Mouse (Mus musculus): ENCODE measurements around the gene Gprc5c. TPM values are rescaled to one million over a fixed set of nuclear protein-coding genes. Genes with fewer than 3 reads are reported as not detected.

Gene Gprc5c
- polyA plus RNA-seq, 1 experiment from 2014 or later, result 33.2 TPM

- H3K27ac ChIP-seq (ENCODE audit: low read length), result no peak overlapping the region
- H3K4me1 ChIP-seq (replicated peaks; ENCODE audit: control insufficient read depth, insufficient read depth, low read length), result peaks cover 4% of the 10 kb centered on the region
- no peak for ATAC-seq (ENCODE audit: low read depth)
- H3K27me3 ChIP-seq (ENCODE audit: control insufficient read depth, insufficient read depth, low read depth, low read length), result no peaks in the 10 kb centered on the region
- H3K36me3 ChIP-seq (ENCODE audit: control insufficient read depth, insufficient read depth, low read length), result peaks cover 6% of the 10 kb centered on the region; the same call in 1 of the 2 replicates
- 47% methylated on average over 2 of the region's 2 CpGs for WGBS
- H3K4me3 ChIP-seq (ENCODE audit: low read length), result no peak overlapping the region
- no peak overlapping the region for H3K4me2 ChIP-seq (ENCODE audit: low read depth, low read length)
- no peak overlapping the region for H3K9ac ChIP-seq (ENCODE audit: low read length)
- no peaks in the 10 kb centered on the region for H3K9me3 ChIP-seq (ENCODE audit: control insufficient read depth, low read length)
Observed at GRCm38 (mm10) chr11:114861057-114861456, 10.1 kb downstream of the Gprc5c start.

GRCm38 (mm10) chr11:114862687-114863086, 11.7 kb downstream of the Gprc5c start:
- Histone ChIP-seq H3K4me2 (ENCODE audit: low read depth, low read length) (no peak overlapping the region), H3K4me1 (replicated peaks; ENCODE audit: control insufficient read depth, insufficient read depth, low read length) (peaks cover 21% of the 10 kb centered on the region), H3K27me3 (ENCODE audit: control insufficient read depth, insufficient read depth, low read depth, low read length) (no peaks in the 10 kb centered on the region), H3K36me3 (ENCODE audit: control insufficient read depth, insufficient read depth, low read length) (peaks cover 6% of the 10 kb centered on the region; the same call in 1 of the 2 replicates), H3K9me3 (ENCODE audit: control insufficient read depth, low read length) (no peaks in the 10 kb centered on the region), H3K4me3 (ENCODE audit: low read length) (no peak overlapping the region), H3K9ac (ENCODE audit: low read length) (no peak overlapping the region), H3K27ac (ENCODE audit: low read length) (no peak overlapping the region)
- 79% methylated on average over 3 of the region's 3 CpGs for WGBS
- no peak for ATAC-seq (ENCODE audit: low read depth)

GRCm38 (mm10) chr11:114863918-114864420, 13.0 kb downstream of the Gprc5c start:
- H3K27me3 ChIP-seq (ENCODE audit: control insufficient read depth, insufficient read depth, low read depth, low read length), result no peaks in the 10 kb centered on the region
- peaks cover 6% of the 10 kb centered on the region; the same call in 1 of the 2 replicates for H3K36me3 ChIP-seq (ENCODE audit: control insufficient read depth, insufficient read depth, low read length)
- no peak for ATAC-seq (ENCODE audit: low read depth)
- no peak overlapping the region for H3K27ac ChIP-seq (ENCODE audit: low read length)
- H3K4me3 ChIP-seq (ENCODE audit: low read length), result no peak overlapping the region
- WGBS, result 88% methylated on average over 21 of the region's 21 CpGs
- H3K9ac ChIP-seq (ENCODE audit: low read length), result no peak overlapping the region
- H3K9me3 ChIP-seq (ENCODE audit: control insufficient read depth, low read length), result no peaks in the 10 kb centered on the region
- peaks cover 26% of the 10 kb centered on the region for H3K4me1 ChIP-seq (replicated peaks; ENCODE audit: control insufficient read depth, insufficient read depth, low read length)
- no peak overlapping the region for H3K4me2 ChIP-seq (ENCODE audit: low read depth, low read length)

- H3K27ac ChIP-seq (ENCODE audit: low read length), result no peak overlapping the region
- H3K9ac ChIP-seq (ENCODE audit: low read length), result peak overlapping the region; percentile 15; the same call in 1 of the 2 replicates
- H3K27me3 ChIP-seq (ENCODE audit: control insufficient read depth, insufficient read depth, low read depth, low read length), result no peaks in the 10 kb centered on the region
- no peak for ATAC-seq (ENCODE audit: low read depth)
- no peaks in the 10 kb centered on the region for H3K9me3 ChIP-seq (ENCODE audit: control insufficient read depth, low read length)
- H3K36me3 ChIP-seq (ENCODE audit: control insufficient read depth, insufficient read depth, low read length), result peaks cover 11% of the 10 kb centered on the region; the same call in 1 of the 2 replicates
- H3K4me2 ChIP-seq (ENCODE audit: low read depth, low read length), result no peak overlapping the region
- H3K4me1 ChIP-seq (replicated peaks; ENCODE audit: control insufficient read depth, insufficient read depth, low read length), result peaks cover 26% of the 10 kb centered on the region
- H3K4me3 ChIP-seq (ENCODE audit: low read length), result no peak overlapping the region
- WGBS, result 65% methylated on average over 5 of the region's 5 CpGs
Observed at GRCm38 (mm10) chr11:114865999-114866398, 15.0 kb downstream of the Gprc5c start.

GRCm38 (mm10) chr11:114866486-114867360, 15.8 kb downstream of the Gprc5c start:
- 33% methylated on average over 10 of the region's 10 CpGs for WGBS
- H3K27ac ChIP-seq (ENCODE audit: low read length), result peak overlapping the region; percentile 63
- H3K4me3 ChIP-seq (ENCODE audit: low read length), result no peak overlapping the region
- peaks cover 26% of the 10 kb centered on the region for H3K4me1 ChIP-seq (replicated peaks; ENCODE audit: control insufficient read depth, insufficient read depth, low read length)
- peak; percentile 74 for ATAC-seq (ENCODE audit: low read depth)
- peak overlapping the region; percentile 44; the same call in 1 of the 2 replicates for H3K9ac ChIP-seq (ENCODE audit: low read length)
- no peak overlapping the region for H3K4me2 ChIP-seq (ENCODE audit: low read depth, low read length)
- no peaks in the 10 kb centered on the region for H3K9me3 ChIP-seq (ENCODE audit: control insufficient read depth, low read length)
- peaks cover 14% of the 10 kb centered on the region; the same call in 1 of the 2 replicates for H3K36me3 ChIP-seq (ENCODE audit: control insufficient read depth, insufficient read depth, low read length)
- H3K27me3 ChIP-seq (ENCODE audit: control insufficient read depth, insufficient read depth, low read depth, low read length), result no peaks in the 10 kb centered on the region

GRCm38 (mm10) chr11:114867361-114868235, 16.6 kb downstream of the Gprc5c start:
- H3K27me3 ChIP-seq (ENCODE audit: control insufficient read depth, insufficient read depth, low read depth, low read length), result no peaks in the 10 kb centered on the region
- peak overlapping the region; percentile 12; the same call in 1 of the 2 replicates for H3K4me2 ChIP-seq (ENCODE audit: low read depth, low read length)
- no peak for ATAC-seq (ENCODE audit: low read depth)
- H3K36me3 ChIP-seq (ENCODE audit: control insufficient read depth, insufficient read depth, low read length), result peaks cover 14% of the 10 kb centered on the region; the same call in 1 of the 2 replicates
- H3K4me3 ChIP-seq (ENCODE audit: low read length), result no peak overlapping the region
- H3K9ac ChIP-seq (ENCODE audit: low read length), result peak overlapping the region; percentile 44; the same call in 1 of the 2 replicates
- H3K4me1 ChIP-seq (replicated peaks; ENCODE audit: control insufficient read depth, insufficient read depth, low read length), result peaks cover 26% of the 10 kb centered on the region
- peak overlapping the region; percentile 63 for H3K27ac ChIP-seq (ENCODE audit: low read length)
- WGBS, result 29% methylated on average over 11 of the region's 11 CpGs
- H3K9me3 ChIP-seq (ENCODE audit: control insufficient read depth, low read length), result no peaks in the 10 kb centered on the region

- ATAC-seq (ENCODE audit: low read depth), result no peak
- no peak overlapping the region for H3K4me2 ChIP-seq (ENCODE audit: low read depth, low read length)
- H3K27ac ChIP-seq (ENCODE audit: low read length), result no peak overlapping the region
- H3K27me3 ChIP-seq (ENCODE audit: control insufficient read depth, insufficient read depth, low read depth, low read length), result no peaks in the 10 kb centered on the region
- H3K4me3 ChIP-seq (ENCODE audit: low read length), result no peak overlapping the region
- H3K9ac ChIP-seq (ENCODE audit: low read length), result no peak overlapping the region
- peaks cover 26% of the 10 kb centered on the region for H3K4me1 ChIP-seq (replicated peaks; ENCODE audit: control insufficient read depth, insufficient read depth, low read length)
- H3K9me3 ChIP-seq (ENCODE audit: control insufficient read depth, low read length), result no peaks in the 10 kb centered on the region
- 87% methylated on average over 12 of the region's 12 CpGs for WGBS
- peaks cover 16% of the 10 kb centered on the region; the same call in 1 of the 2 replicates for H3K36me3 ChIP-seq (ENCODE audit: control insufficient read depth, insufficient read depth, low read length)
Observed at GRCm38 (mm10) chr11:114868280-114868679, 17.3 kb downstream of the Gprc5c start.

GRCm38 (mm10) chr11:114869787-114870186, 18.8 kb downstream of the Gprc5c start:
- no peak for ATAC-seq (ENCODE audit: low read depth)
- H3K36me3 ChIP-seq (ENCODE audit: control insufficient read depth, insufficient read depth, low read length), result peaks cover 10% of the 10 kb centered on the region; the same call in 1 of the 2 replicates
- no peak overlapping the region for H3K27ac ChIP-seq (ENCODE audit: low read length)
- no peak overlapping the region for H3K4me2 ChIP-seq (ENCODE audit: low read depth, low read length)
- no peaks in the 10 kb centered on the region for H3K27me3 ChIP-seq (ENCODE audit: control insufficient read depth, insufficient read depth, low read depth, low read length)
- no peak overlapping the region for H3K9ac ChIP-seq (ENCODE audit: low read length)
- WGBS, result 97% methylated on average over 1 of the region's 1 CpGs
- H3K9me3 ChIP-seq (ENCODE audit: control insufficient read depth, low read length), result no peaks in the 10 kb centered on the region
- no peak overlapping the region for H3K4me3 ChIP-seq (ENCODE audit: low read length)
- peaks cover 26% of the 10 kb centered on the region for H3K4me1 ChIP-seq (replicated peaks; ENCODE audit: control insufficient read depth, insufficient read depth, low read length)
